Mouse (Mus musculus) hindbrain, embryonic 14.5 days (tissue): ENCODE results near the gene Mmp14. TPM values are rescaled to one million over a fixed set of nuclear protein-coding genes. Genes with fewer than 3 reads are reported as not detected.

ENCODE experiments used
- ATAC-seq: fragments of 200-750 bp; cut with Nextera tagmentation; 2 replicates; pipeline ENCODE4 v1.8.0; 2017; ENCODE audit warnings: moderate number of reproducible peaks, mild to moderate bottlenecking, moderate TSS enrichment, moderate library complexity; ENCODE audit not compliant: low FRiP score
- DNase-seq: peaks from one replicate; pipeline ENCODE4 v3.0.0-alpha.2; 2015; ENCODE audit warnings: low spot score
- H3K27ac ChIP-seq: fragments of 300-500 bp; sonication (generic); 2 replicates; pipeline ENCODE4 v1.5.1; 2014; ENCODE audit warnings: mild to moderate bottlenecking, moderate library complexity
- H3K27me3 ChIP-seq: fragments of 300-500 bp; sonication (generic); 2 replicates; pipeline ENCODE4 v1.6.1; 2014; ENCODE audit warnings: mild to moderate bottlenecking, low read length, mixed read lengths; ENCODE audit not compliant: control insufficient read depth, insufficient read depth
- H3K36me3 ChIP-seq: fragments of 300-500 bp; sonication (generic); replicated peaks from 2 replicates; pipeline ENCODE4 v1.6.1; 2014; ENCODE audit not compliant: control insufficient read depth, insufficient read depth
- H3K4me1 ChIP-seq: fragments of 300-500 bp; sonication (generic); replicated peaks from 2 replicates; pipeline ENCODE4 v1.6.1; 2014; ENCODE audit warnings: antibody characterized with exemption, low read length, mixed read lengths; ENCODE audit not compliant: control insufficient read depth, insufficient read depth
- H3K4me2 ChIP-seq: fragments of 300-500 bp; sonication (generic); replicated peaks from 2 replicates; pipeline ENCODE4 v1.6.1; 2014; ENCODE audit warnings: mild to moderate bottlenecking, moderate library complexity
- H3K4me3 ChIP-seq: fragments of 300-500 bp; sonication (generic); replicated peaks from 2 replicates; pipeline ENCODE4 v1.5.1; 2014; ENCODE audit warnings: mild to moderate bottlenecking, low read length
- H3K9ac ChIP-seq: fragments of 300-500 bp; sonication (generic); 2 replicates; pipeline ENCODE4 v1.6.1; 2014
- H3K9me3 ChIP-seq: fragments of 300-500 bp; sonication (generic); 2 replicates; pipeline ENCODE4 v1.6.1; 2016; ENCODE audit warnings: low read length; ENCODE audit not compliant: control insufficient read depth
- WGBS: fragments of 180-500 bp; shearing (Covaris S2); extraction: QIAGEN DNeasy Blood & Tissue Kit; methylation state at CpG from one replicate; pipeline ENCODE4 v1.1.7; 2014; 5-methylcytosine and 5-hydroxymethylcytosine counted together
- polyA plus RNA-seq: library from polyadenylated mRNA; unstranded; fragments of >200 nt; fragmentation: Nextera tagmentation; extraction: Ambion mirVana; gene quantifications from 2 replicates; pipeline ENCODE4 v1.2.1, GENCODE M21; 2014

Mmp14 gene
- polyA plus RNA-seq, 1 experiment from 2014 or later = 43.6 TPM

- Histone ChIP-seq H3K27me3 (no peaks in the 10 kb centered on the region), H3K4me3 (peak overlapping the region; percentile 60), H3K9me3 (no peaks in the 10 kb centered on the region), H3K4me2 (peak overlapping the region; percentile 69), H3K4me1 (peaks cover 29% of the 10 kb centered on the region), H3K27ac (no peak overlapping the region; the same call in 1 of the 2 replicates), H3K36me3 (no peaks in the 10 kb centered on the region), H3K9ac (peak overlapping the region; percentile 86; the same call in 1 of the 2 replicates)
- DNase-seq (no peak), ATAC-seq (no peak)
- WGBS = 58% methylated on average over 15 of the region's 15 CpGs
Measured at GRCm38 (mm10) chr14:54477172-54477909, 45.9 kb downstream of the Mmp14 start.

DNA sequence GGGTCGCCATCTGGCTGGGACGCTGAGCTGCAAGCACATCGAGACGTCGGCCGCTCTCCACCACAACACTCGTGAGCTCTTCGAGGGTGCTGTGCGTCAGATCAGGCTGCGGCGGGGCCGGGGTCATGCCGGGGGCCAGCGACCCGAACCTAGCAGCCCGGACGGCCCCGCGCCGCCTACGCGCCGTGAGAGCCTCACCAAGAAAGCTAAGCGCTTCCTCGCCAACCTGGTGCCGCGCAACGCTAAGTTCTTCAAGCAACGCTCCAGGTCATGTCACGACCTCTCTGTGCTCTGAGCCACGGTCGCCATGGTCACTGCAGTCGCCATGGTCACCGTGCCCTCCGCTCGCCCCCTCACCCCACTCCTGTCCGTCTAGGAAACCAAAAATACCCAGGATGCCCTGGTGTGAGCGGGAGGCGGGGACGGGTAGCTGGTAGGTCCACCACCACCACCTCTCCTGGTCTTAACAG lies 48.1 kb downstream of the Mmp14 start:
- H3K36me3 ChIP-seq = no peaks in the 10 kb centered on the region
- peak overlapping the region; percentile 47 for H3K4me2 ChIP-seq
- no peak for DNase-seq
- H3K27ac ChIP-seq = no peak overlapping the region
- no peaks in the 10 kb centered on the region for H3K27me3 ChIP-seq
- peaks cover 29% of the 10 kb centered on the region for H3K4me1 ChIP-seq
- peak overlapping the region; percentile 39 for H3K9ac ChIP-seq
- WGBS = 3% methylated on average over 40 of the region's 40 CpGs
- H3K9me3 ChIP-seq = no peaks in the 10 kb centered on the region
- peak overlapping the region; percentile 21 for H3K4me3 ChIP-seq
- ATAC-seq = no peak

- Histone ChIP-seq H3K27ac (no peak overlapping the region), H3K4me3 (no peak overlapping the region), H3K9ac (no peak overlapping the region), H3K9me3 (no peaks in the 10 kb centered on the region), H3K27me3 (no peaks in the 10 kb centered on the region), H3K4me2 (no peak overlapping the region), H3K36me3 (no peaks in the 10 kb centered on the region), H3K4me1 (peaks cover 25% of the 10 kb centered on the region)
- ATAC-seq = no peak
- WGBS = 67% methylated on average over 6 of the region's 6 CpGs
- DNase-seq = no peak
Measured at GRCm38 (mm10) chr14:54480673-54481072, 49.3 kb downstream of the Mmp14 start.

- H3K4me2 ChIP-seq = no peak overlapping the region
- ATAC-seq (no peak), DNase-seq (no peak)
- no peaks in the 10 kb centered on the region for H3K27me3 ChIP-seq
- WGBS = 83% methylated on average over 8 of the region's 8 CpGs
- H3K9ac ChIP-seq = no peak overlapping the region
- no peaks in the 10 kb centered on the region for H3K36me3 ChIP-seq
- H3K4me1 ChIP-seq = peaks cover 21% of the 10 kb centered on the region; the same call in 1 of the 2 replicates
- H3K4me3 ChIP-seq = no peak overlapping the region
- no peak overlapping the region for H3K27ac ChIP-seq
- no peaks in the 10 kb centered on the region for H3K9me3 ChIP-seq
Measured at GRCm38 (mm10) chr14:54481402-54481801, 50.0 kb downstream of the Mmp14 start.

DNA sequence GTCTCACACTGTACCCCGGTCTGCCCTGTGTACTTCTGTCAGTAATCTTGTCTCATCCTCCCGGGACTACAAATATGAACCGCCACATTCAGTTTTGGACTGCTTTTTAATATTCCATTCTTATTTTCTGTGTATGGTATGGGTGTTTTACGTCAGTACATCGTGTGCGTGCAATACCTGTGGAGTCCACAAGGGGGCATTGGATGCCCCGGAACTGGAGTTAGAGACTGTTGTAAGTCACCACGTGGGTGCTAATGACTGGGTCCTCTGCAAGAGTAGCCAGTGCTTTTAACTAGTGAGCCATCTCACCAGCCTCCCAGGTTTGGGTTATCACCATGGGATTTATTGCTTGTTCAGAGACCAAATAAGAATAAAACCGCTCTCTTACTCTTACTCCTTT lies 51.1 kb downstream of the Mmp14 start:
- Histone ChIP-seq H3K4me1 (0 out of 2 replicates have a peak, but pooled peaks cover 10% of the 10 kb centered on the region), H3K27me3 (no peaks in the 10 kb centered on the region), H3K36me3 (no peaks in the 10 kb centered on the region), H3K27ac (no peak overlapping the region), H3K9me3 (no peaks in the 10 kb centered on the region), H3K4me3 (no peak overlapping the region), H3K9ac (no peak overlapping the region), H3K4me2 (no peak overlapping the region)
- peak; percentile 39 for DNase-seq
- WGBS = 39% methylated on average over 9 of the region's 9 CpGs
- no peak for ATAC-seq

GRCm38 (mm10) chr14:54485899-54486298 lies 54.5 kb downstream of the Mmp14 start:
- Histone ChIP-seq H3K27ac (no peak overlapping the region), H3K4me3 (no peak overlapping the region), H3K9ac (no peak overlapping the region), H3K36me3 (no peaks in the 10 kb centered on the region), H3K4me2 (no peak overlapping the region), H3K27me3 (no peaks in the 10 kb centered on the region), H3K4me1 (no peaks in the 10 kb centered on the region), H3K9me3 (no peaks in the 10 kb centered on the region)
- ATAC-seq (no peak), DNase-seq (no peak)
- 92% methylated on average over 7 of the region's 7 CpGs for WGBS

DNA sequence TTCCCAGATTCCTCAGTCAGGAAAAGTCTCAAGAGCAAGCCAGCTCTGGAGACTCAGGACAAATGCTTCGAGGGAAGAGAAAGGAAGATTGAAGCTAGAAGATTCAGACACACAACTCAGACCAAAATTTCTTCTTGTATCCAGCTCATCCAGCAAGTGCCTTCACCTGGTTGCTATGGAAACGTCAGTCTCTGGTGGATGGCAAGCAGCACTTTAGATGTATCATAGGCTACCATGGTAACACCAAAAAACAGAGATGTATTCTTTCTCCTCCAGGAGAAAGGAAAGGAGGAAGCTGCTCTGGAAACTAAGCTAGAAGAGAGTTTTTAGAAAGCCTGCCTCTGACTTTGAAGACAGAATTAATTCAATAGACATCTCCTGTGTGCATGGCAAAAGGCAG lies 56.3 kb downstream of the Mmp14 start:
- DNase-seq = no peak

DNA sequence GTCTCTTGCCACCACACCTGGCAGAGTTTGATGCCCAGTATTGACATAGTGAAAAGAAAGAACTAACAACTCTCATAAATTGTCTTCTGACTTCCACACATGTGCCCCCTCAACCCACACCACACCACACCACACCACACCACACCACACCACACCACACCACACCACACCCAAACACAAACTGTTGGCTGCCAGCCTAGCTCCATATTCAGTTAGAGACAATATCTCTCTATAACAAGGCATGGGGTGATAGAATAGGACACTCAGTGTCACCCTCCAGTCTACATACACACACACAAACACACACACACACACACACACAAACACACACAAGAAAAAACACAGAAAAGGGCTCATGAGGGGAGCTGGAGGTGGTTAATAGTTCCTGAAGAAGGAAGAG lies 56.9 kb downstream of the Mmp14 start:
- no peaks in the 10 kb centered on the region for H3K27me3 ChIP-seq
- H3K27ac ChIP-seq = no peak overlapping the region
- no peak overlapping the region for H3K4me3 ChIP-seq
- ATAC-seq (no peak), DNase-seq (no peak)
- H3K9ac ChIP-seq = no peak overlapping the region
- no peaks in the 10 kb centered on the region for H3K9me3 ChIP-seq
- H3K36me3 ChIP-seq = no peaks in the 10 kb centered on the region
- no peak overlapping the region for H3K4me2 ChIP-seq
- H3K4me1 ChIP-seq = no peaks in the 10 kb centered on the region

More for the DNA sequence above, 56.3 kb downstream of the Mmp14 start:
- H3K9ac ChIP-seq = no peak overlapping the region
- H3K9me3 ChIP-seq = no peaks in the 10 kb centered on the region
- H3K27ac ChIP-seq = no peak overlapping the region
- no peaks in the 10 kb centered on the region for H3K27me3 ChIP-seq
- WGBS = 68% methylated on average over 2 of the region's 2 CpGs
- no peak overlapping the region for H3K4me2 ChIP-seq
- no peak for ATAC-seq
- H3K4me3 ChIP-seq = no peak overlapping the region
- H3K4me1 ChIP-seq = no peaks in the 10 kb centered on the region
- no peaks in the 10 kb centered on the region for H3K36me3 ChIP-seq

GRCm38 (mm10) chr14:54492345-54493131 lies 61.1 kb downstream of the Mmp14 start:
- WGBS = 70% methylated on average over 18 of the region's 18 CpGs
- H3K9me3 ChIP-seq = no peaks in the 10 kb centered on the region
- no peaks in the 10 kb centered on the region for H3K27me3 ChIP-seq
- no peak overlapping the region for H3K27ac ChIP-seq
- ATAC-seq (no peak), DNase-seq (no peak)
- H3K4me1 ChIP-seq = no peaks in the 10 kb centered on the region
- H3K4me3 ChIP-seq = no peak overlapping the region
- no peak overlapping the region for H3K9ac ChIP-seq
- H3K4me2 ChIP-seq = no peak overlapping the region
- H3K36me3 ChIP-seq = no peaks in the 10 kb centered on the region
